Mouse (Mus musculus) megakaryocyte progenitor cell, adult 5-6 weeks (primary cell): ENCODE measurements around the gene Gm20738. TPM values are rescaled to one million over a fixed set of nuclear protein-coding genes. Genes with fewer than 3 reads are reported as not detected.
"Not testable (repeated sequence)": the region's sequence is repeated elsewhere in the genome, so short reads cannot be mapped to it uniquely, and the experiment has no call there.

Experiments
- ATAC-seq: replicated peaks from 2 replicates; pipeline ENCODE4 v1.8.0; 2016; ENCODE audit warnings: mild to moderate bottlenecking, moderate TSS enrichment, inconsistent platforms; ENCODE audit not compliant: poor library complexity
- total RNA-seq, 2 experiments: library from RNA; stranded (forward) in 1 of 2; stranded (reverse) in 1 of 2; fragments of 157-497, 149-512 nt in 1 of 2; fragments of 200-1000 nt in 1 of 2; gene quantifications; 2 replicates each; pipeline versions ENCODE4 v1.2.3 to v1.2.4; 2015 to 2017

Gm20738 gene
- total RNA-seq (2015) (not detected in 2 replicates), total RNA-seq (2017) (not detected in 2 replicates)

DNA sequence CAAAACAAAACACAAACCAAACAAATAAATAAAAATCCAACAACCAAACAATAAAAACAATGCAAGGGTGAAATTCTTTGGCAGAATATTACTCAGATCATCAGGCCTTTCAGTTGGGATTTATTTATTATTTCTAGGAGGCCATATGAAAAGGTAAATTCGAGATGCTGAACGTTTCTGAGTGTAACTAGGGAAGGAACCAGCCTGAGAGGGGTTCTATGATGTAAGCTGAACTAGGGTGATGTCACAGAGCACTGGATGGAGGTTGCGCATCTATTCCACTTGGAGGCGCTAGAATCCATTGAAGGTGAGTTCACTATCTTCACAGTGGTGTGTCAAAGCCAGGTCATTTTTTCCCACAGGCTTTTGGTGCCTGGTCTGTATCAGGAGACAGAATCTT, at the start of gene Gm20738:
Gene Gm20738, plus strand, starts transcription at position 301 of the 400 bp plus-strand sequence.
- not testable (repeated sequence) for ATAC-seq
